Mouse (Mus musculus) kidney, postnatal 4 days (tissue): Measurements from ENCODE around the gene Ptch2.

Experiments used
- DNase-seq, 2 experiments: peaks; one replicate each; pipeline ENCODE4 v3.0.0; 2021; ENCODE audit warnings: mixed read lengths in 2 of 2

Ptch2 gene

GRCm38 (mm10) chr4:117130790-117131189 lies 34.9 kb downstream of the Ptch2 start:
- no peak for DNase-seq

- DNase-seq: no peak
These were observed 35.3 kb downstream of the Ptch2 start for GRCm38 (mm10) chr4:117131198-117131597.

- DNase-seq: no peak
These were observed 36.3 kb downstream of the Ptch2 start for GRCm38 (mm10) chr4:117131890-117132793.

GRCm38 (mm10) chr4:117132794-117133143 lies 36.9 kb downstream of the Ptch2 start:
- DNase-seq: no peak

GRCm38 (mm10) chr4:117133366-117133796 lies 37.5 kb downstream of the Ptch2 start:
- no peak for DNase-seq

- peak; percentile 98 for DNase-seq
These were observed 38.1 kb downstream of the Ptch2 start, which contains the start of gene Plk3 for GRCm38 (mm10) chr4:117133817-117134600. TSS of gene Plk3 (minus strand) at chr4:117133963.

GRCm38 (mm10) chr4:117134601-117134995 lies 38.7 kb downstream of the Ptch2 start:
- DNase-seq: no peak

GRCm38 (mm10) chr4:117136034-117136433 lies 40.2 kb downstream of the Ptch2 start:
- peak; percentile 46 to 66 for DNase-seq

GRCm38 (mm10) chr4:117138295-117139216 lies 42.7 kb downstream of the Ptch2 start:
- no peak for DNase-seq

- DNase-seq: peak; percentile 41 to 62
These were observed 43.3 kb downstream of the Ptch2 start for GRCm38 (mm10) chr4:117139217-117139612.

- no peak for DNase-seq
These were observed 44.7 kb downstream of the Ptch2 start for GRCm38 (mm10) chr4:117140613-117141012.

- no peak for DNase-seq
These were observed 47.1 kb downstream of the Ptch2 start for GRCm38 (mm10) chr4:117143023-117143422.

- no peak for DNase-seq
These were observed 49.4 kb downstream of the Ptch2 start for GRCm38 (mm10) chr4:117145248-117145647.

GRCm38 (mm10) chr4:117146176-117146575 lies 50.3 kb downstream of the Ptch2 start:
- peak; percentile 93 to 94 for DNase-seq

- DNase-seq: no peak
These were observed 52.3 kb downstream of the Ptch2 start for GRCm38 (mm10) chr4:117148047-117148713.

- DNase-seq: no peak
These were observed 52.9 kb downstream of the Ptch2 start for GRCm38 (mm10) chr4:117148815-117149214.

- DNase-seq: no peak
These were observed 53.7 kb downstream of the Ptch2 start for GRCm38 (mm10) chr4:117149291-117150211.

- no peak for DNase-seq
These were observed 54.4 kb downstream of the Ptch2 start for GRCm38 (mm10) chr4:117150212-117150733.

GRCm38 (mm10) chr4:117151416-117151815 lies 55.5 kb downstream of the Ptch2 start:
- DNase-seq: no peak

- peak in 1 of 2 experiments; percentile 38 for DNase-seq
These were observed 56.8 kb downstream of the Ptch2 start for GRCm38 (mm10) chr4:117152714-117153113.
